Mouse (Mus musculus) CH12.LX (cell line): ENCODE data around the gene Ly6g6d.

Source experiments
- CTCF ChIP-seq, 2 experiments: IDR thresholded peaks in 1 of 2; conservative IDR thresholded peaks in 1 of 2; 2 replicates each; pipeline ENCODE4 v1.5.1; 2011 to 2012; ENCODE audit warnings: low read depth in 2 of 2, low read length in 2 of 2, improper control_type of control experiment in 1 of 2, inconsistent platforms in 1 of 2, mild to moderate bottlenecking in 1 of 2, moderate library complexity in 1 of 2
- EP300 ChIP-seq: IDR thresholded peaks from 2 replicates; pipeline ENCODE4 v1.6.1; 2011; ENCODE audit warnings: low read length, improper control_type of control experiment
- ETS1 ChIP-seq: conservative IDR thresholded peaks from 2 replicates; pipeline ENCODE4 v1.6.1; 2012; ENCODE audit warnings: low read depth, mild to moderate bottlenecking, inconsistent platforms, low read length, improper control_type of control experiment, moderate library complexity
- JUND ChIP-seq: conservative IDR thresholded peaks from 2 replicates; pipeline ENCODE4 v1.6.1; 2011; ENCODE audit warnings: low read depth, low read length, improper control_type of control experiment
- NRF1 ChIP-seq: IDR thresholded peaks from 2 replicates; pipeline ENCODE4 v1.6.1; 2014; ENCODE audit warnings: low read depth, mild to moderate bottlenecking, inconsistent platforms, low read length, improper control_type of control experiment, moderate library complexity
- POLR2A ChIP-seq: IDR thresholded peaks from 2 replicates; pipeline ENCODE4 v1.6.1; 2011; ENCODE audit warnings: low read depth, mild to moderate bottlenecking, improper control_type of control experiment, low read length
- RCOR1 ChIP-seq: conservative IDR thresholded peaks from 2 replicates; pipeline ENCODE4 v1.6.1; 2012; ENCODE audit warnings: low read depth, mild to moderate bottlenecking, inconsistent platforms, low read length, improper control_type of control experiment
- SIN3A ChIP-seq: IDR thresholded peaks from 2 replicates; pipeline ENCODE4 v1.6.1; 2012; ENCODE audit warnings: low read length, improper control_type of control experiment, inconsistent platforms
- ZKSCAN1 ChIP-seq: IDR thresholded peaks from 2 replicates; pipeline ENCODE4 v1.6.1; 2012; ENCODE audit warnings: low read depth, inconsistent platforms, low read length, improper control_type of control experiment, borderline replicate concordance

DNA sequence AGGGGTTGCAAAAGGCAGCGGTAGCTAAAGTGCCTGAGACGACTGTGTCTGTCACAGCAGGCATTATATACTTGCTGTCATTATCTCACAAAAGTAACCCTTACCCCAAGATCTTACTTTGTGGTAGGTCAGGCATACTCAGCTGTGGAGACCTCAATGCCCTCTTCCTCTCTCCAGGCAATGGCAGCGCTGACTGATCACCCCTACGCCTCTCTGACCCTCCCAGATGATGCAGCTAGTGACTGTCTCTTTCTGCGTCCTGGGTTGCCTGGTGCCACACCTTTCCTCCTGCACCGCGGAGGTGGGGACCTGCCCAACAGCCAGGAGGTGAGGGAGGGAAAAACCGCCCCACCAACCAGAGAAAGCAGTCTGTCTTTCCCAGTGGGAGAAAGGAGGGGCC lies 16.6 kb downstream of the Ly6g6d start:
- TF ChIP-seq ETS1 (no peak), SIN3A (no peak), NRF1 (no peak), EP300 (no peak), RCOR1 (no peak), POLR2A (no peak), ZKSCAN1 (no peak), CTCF (conservative IDR thresholded peaks at IDR 0.05 in 1 of 2, IDR thresholded peaks at IDR 0.05 in 1 of 2; ENCODE audit: low read depth in 2 of 2, low read length in 2 of 2) (no peak), JUND (no peak)
